Mouse (Mus musculus) E14TG2a.4 (cell line): Measurements from ENCODE around the gene Slc4a2.

Source experiments
- H3K27me3 ChIP-seq: 2 replicates; pipeline ENCODE4 v1.6.1; 2014; ENCODE audit warnings: low read length, control low read depth; ENCODE audit not compliant: insufficient read depth
- H3K36me3 ChIP-seq: 2 replicates; pipeline ENCODE4 v1.6.1; 2014; ENCODE audit warnings: low read length, control low read depth; ENCODE audit not compliant: insufficient read depth
- H3K4me1 ChIP-seq: replicated peaks from 2 replicates; pipeline ENCODE4 v1.6.1; 2014; ENCODE audit warnings: low read depth, low read length, control low read depth
- H3K4me3 ChIP-seq: replicated peaks from 2 replicates; pipeline ENCODE4 v1.5.1; 2014; ENCODE audit warnings: mild to moderate bottlenecking, low read length
- H3K9me3 ChIP-seq: 2 replicates; pipeline ENCODE4 v1.6.1; 2014; ENCODE audit warnings: low read length, control low read depth
- CTCF ChIP-seq: conservative IDR thresholded peaks from 2 replicates; pipeline ENCODE4 v1.5.1; 2014; ENCODE audit warnings: low read length
- NANOG ChIP-seq: IDR thresholded peaks from 2 replicates; pipeline ENCODE4 v1.6.1; 2014; ENCODE audit warnings: borderline replicate concordance, low read length, mixed read lengths
- POU5F1 ChIP-seq: IDR thresholded peaks from 2 replicates; pipeline ENCODE4 v1.6.1; 2014; ENCODE audit warnings: low read length, borderline replicate concordance

Gene Slc4a2

DNA sequence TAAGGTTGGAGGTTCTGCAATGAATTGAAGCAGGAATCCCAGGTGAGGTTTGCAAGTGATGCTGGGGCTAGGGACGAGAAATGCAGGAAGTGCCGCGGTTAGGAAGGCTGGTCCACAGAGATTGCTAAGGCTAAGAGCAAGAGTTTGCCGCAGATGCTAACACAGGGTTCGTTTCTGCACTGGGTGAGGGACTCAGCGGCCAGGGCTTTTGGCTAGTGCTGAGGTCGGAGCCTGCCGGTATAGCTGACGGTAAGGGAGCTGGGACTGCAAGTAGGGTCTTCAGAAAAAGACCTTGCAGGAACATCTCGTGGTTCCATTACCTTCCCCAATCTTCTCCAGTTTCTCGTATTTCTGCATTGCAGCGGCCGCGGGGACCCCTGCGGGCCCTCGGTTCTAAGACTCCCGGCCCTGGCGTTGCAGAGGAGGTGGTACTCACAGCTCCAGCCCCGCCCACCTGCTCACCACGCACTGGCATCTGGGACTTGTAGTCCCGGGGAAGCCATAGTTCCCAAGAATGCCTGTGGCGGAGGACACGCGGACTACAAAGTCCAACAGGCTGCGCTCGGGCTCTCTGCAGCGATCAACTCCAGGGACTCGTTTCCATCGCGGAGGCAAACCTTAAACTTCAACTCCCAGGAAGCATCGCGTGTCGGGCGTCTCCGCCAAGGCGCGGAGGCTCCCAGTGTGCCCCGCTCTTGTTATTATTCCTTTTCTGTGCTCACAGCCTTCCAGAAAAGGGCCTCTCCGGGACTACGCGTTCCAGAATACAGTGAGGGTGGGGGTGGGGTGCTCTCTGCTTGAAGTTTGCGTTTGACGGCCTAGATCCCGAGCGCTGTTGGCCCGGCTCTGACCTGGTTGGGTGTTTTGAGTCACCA, at the start of gene Slc4a2, which contains the start of gene Cdk5:
Slc4a2 (plus strand) TSS at position 709 of the 875 bp plus-strand sequence.
Cdk5 (minus strand) TSS at position 402 of the 875 bp plus-strand sequence.
- TF ChIP-seq NANOG = peak; percentile 58; the same call in 1 of the 2 replicates
- no peak for TF ChIP-seq CTCF
- TF ChIP-seq POU5F1 = no peak
- H3K36me3 ChIP-seq = peaks cover 37% of the 10 kb centered on the region
- H3K4me1 ChIP-seq = peaks cover 50% of the 10 kb centered on the region
- H3K27me3 ChIP-seq = peaks cover 33% of the 10 kb centered on the region
- peak within 1 kb of the TSS; percentile 81 for H3K4me3 ChIP-seq
- H3K9me3 ChIP-seq = peaks cover 7% of the 10 kb centered on the region

DNA sequence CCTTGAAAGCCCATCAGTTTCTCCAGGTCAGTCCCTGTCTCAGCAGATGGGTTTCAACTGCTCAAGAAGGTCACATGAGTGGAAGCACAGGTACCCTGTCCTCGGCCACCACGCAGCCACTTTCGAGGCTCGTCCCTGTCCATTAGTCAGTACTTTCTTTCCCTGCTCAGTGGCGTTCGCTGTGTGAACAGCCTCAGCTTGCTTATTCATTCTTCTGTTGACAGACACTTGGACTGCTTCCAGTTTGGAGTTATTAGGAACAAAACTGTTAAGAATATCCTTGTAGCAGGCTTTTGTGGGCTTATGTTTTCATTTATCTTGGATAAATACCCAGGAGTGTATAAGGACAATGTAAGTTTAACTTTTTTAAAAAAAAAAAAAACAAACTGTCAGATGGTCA, 49.4 kb upstream of the Slc4a2 start:
- Histone ChIP-seq H3K36me3 (peaks cover 17% of the 10 kb centered on the region; the same call in 1 of the 2 replicates), H3K4me1 (peaks cover 30% of the 10 kb centered on the region), H3K27me3 (no peaks in the 10 kb centered on the region), H3K9me3 (no peaks in the 10 kb centered on the region), H3K4me3 (no peak overlapping the region)
- TF ChIP-seq NANOG (no peak), CTCF (no peak), POU5F1 (no peak)

DNA sequence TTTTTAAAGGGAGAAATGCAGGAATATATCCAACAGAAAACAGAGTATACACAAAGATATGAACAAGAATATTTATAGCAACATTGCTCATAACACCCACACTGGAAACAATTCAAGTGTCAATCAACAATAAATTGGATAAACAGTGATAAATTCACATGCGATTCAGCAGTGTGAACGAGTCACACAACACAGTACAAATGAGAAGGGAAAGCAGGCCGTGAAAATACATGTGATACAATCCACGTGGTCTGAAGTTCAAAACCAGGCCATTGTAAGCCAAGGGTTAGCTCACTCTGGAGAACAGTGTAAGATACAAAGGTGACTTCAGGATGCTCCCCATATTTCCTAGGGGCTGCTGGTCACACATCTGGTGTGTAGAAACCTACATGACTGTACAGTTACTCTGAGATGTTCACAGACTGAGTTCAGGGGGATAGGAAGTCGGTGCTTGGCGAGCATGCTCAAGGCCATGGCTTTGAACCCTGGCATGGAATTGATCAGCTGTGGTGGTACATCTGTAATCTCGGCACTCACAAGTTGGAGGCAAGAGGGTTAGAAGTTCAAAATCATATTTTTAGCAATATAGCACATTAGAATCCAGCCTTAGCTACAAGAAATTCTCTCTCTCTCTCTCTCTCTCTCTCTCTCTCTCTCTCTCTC, 48.8 kb upstream of the Slc4a2 start:
- H3K27me3 ChIP-seq = no peaks in the 10 kb centered on the region
- H3K9me3 ChIP-seq = no peaks in the 10 kb centered on the region
- no peak overlapping the region for H3K4me3 ChIP-seq
- H3K4me1 ChIP-seq = peaks cover 32% of the 10 kb centered on the region
- TF ChIP-seq CTCF (no peak), NANOG (no peak), POU5F1 (no peak)
- H3K36me3 ChIP-seq = peaks cover 17% of the 10 kb centered on the region; the same call in 1 of the 2 replicates

DNA sequence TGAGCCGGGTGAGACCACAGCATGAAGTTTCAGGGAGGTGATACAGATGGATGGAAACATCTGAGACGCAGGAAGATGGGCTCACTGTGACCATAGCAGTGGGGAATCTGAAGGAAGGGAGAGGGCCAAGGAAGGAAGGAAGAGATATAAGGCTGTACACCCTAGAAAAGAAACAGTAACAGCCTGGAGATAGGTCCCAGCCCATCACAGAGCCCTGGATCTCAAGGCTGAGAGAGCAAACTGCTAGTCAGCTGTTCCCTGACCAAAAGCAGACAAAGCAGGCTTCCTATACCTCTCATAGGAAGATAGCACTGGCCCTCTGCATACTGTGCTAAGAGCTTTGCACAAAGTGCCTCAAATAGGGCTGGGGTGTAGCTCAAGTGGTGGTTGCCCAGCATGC, 44.9 kb upstream of the Slc4a2 start:
- Histone ChIP-seq H3K36me3 (no peaks in the 10 kb centered on the region), H3K4me3 (no peak overlapping the region)
- TF ChIP-seq CTCF (no peak), NANOG (no peak), POU5F1 (no peak)

DNA sequence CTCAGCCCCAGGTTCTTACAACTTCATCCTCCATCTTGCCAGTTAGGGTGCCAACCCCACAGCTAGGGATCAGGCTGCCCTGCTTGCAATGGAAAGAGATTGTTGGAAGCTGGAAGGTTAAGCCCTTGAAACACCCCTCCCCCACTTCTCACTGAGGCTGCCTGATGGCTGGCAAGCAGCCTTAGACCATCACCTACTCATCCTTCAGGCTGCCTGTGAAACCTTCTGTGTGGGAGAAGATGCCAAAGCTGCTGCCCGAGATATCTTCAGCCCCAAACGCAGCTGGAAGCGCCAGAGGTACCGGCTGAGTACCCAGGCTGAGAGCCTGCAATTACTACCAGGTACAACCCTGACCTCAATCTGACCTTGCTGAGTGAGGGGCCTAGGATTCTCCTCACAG, 44.1 kb upstream of the Slc4a2 start:
- H3K27me3 ChIP-seq = no peaks in the 10 kb centered on the region; the same call in 1 of the 2 replicates
- no peak for TF ChIP-seq CTCF
- no peak for TF ChIP-seq POU5F1
- TF ChIP-seq NANOG = no peak

More for the DNA sequence above, 44.9 kb upstream of the Slc4a2 start:
- no peaks in the 10 kb centered on the region; the same call in 1 of the 2 replicates for H3K27me3 ChIP-seq
- H3K9me3 ChIP-seq = no peaks in the 10 kb centered on the region
- peaks cover 59% of the 10 kb centered on the region for H3K4me1 ChIP-seq

DNA sequence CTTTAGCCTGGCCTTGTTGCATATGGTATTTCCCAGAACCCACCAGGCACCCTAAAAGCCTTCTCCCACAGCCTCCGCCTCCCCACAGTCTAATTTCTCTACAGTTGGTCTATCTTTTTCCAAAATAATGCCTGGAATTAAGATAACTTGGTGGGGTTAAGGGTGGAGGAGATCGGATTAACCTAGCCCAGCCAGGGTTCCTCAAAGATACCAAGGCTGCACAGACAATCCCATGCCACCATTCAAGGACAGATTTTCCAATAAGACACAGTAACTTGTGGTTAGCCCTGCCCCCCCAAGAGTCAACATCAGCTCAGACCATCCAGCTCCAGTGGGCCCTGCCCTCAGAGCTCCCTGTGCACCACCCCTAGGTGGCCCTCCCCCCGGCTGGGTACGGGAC, 43.1 kb upstream of the Slc4a2 start:
- Histone ChIP-seq H3K27me3 (peaks cover 3% of the 10 kb centered on the region; the same call in 1 of the 2 replicates), H3K4me3 (no peak overlapping the region; the same call in 1 of the 2 replicates)
- TF ChIP-seq NANOG = no peak
- TF ChIP-seq POU5F1 = no peak
- no peak for TF ChIP-seq CTCF

More for the DNA sequence above, 44.1 kb upstream of the Slc4a2 start:
- Histone ChIP-seq H3K4me3 (no peak overlapping the region), H3K9me3 (no peaks in the 10 kb centered on the region), H3K36me3 (no peaks in the 10 kb centered on the region), H3K4me1 (peaks cover 67% of the 10 kb centered on the region)

DNA sequence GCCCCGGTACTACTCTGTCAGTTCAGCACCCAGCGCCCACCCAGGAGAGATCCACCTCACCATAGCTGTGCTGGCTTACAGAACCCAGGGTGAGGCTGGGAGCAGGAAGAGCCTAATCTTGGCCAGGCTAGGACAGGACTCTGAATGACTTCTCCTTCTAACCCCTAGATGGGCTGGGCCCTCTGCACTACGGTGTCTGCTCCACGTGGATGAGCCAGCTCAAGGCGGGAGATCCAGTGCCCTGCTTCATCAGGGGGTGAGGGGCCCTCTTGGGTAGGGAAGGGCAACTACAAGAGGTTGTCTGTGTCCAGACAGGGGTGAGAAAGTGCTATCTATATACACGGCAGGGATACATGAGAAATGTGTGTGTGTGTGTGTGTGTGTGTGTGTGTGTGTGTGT, 42.2 kb upstream of the Slc4a2 start:
- Histone ChIP-seq H3K27me3 (peaks cover 12% of the 10 kb centered on the region), H3K4me1 (peaks cover 73% of the 10 kb centered on the region), H3K4me3 (no peak overlapping the region), H3K9me3 (no peaks in the 10 kb centered on the region), H3K36me3 (peaks cover 18% of the 10 kb centered on the region)
- TF ChIP-seq POU5F1 (no peak), CTCF (no peak), NANOG (no peak)

More for the DNA sequence above, 43.1 kb upstream of the Slc4a2 start:
- peaks cover 74% of the 10 kb centered on the region for H3K4me1 ChIP-seq
- no peaks in the 10 kb centered on the region for H3K9me3 ChIP-seq
- peaks cover 10% of the 10 kb centered on the region for H3K36me3 ChIP-seq

DNA sequence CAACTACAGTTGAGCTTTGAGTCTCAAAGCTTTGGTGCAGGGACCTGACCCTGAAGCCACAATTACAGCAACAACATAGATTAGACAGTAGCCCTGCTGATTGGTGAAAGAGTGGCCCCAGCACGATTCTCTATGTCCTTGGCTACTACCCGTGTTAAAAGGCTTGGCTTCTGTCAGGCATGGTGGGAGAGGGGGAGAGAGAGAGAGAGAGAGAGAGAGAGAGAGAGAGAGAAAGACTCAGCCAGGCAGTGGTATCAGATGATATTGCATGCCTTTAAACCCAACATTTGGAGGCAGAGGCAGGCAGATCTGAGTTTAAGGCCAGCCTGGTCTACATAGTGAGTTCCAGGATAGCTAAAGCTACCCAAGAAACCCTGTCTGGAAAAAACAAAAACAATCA, 41.6 kb upstream of the Slc4a2 start:
- TF ChIP-seq NANOG (no peak), POU5F1 (no peak), CTCF (no peak)
- Histone ChIP-seq H3K36me3 (peaks cover 18% of the 10 kb centered on the region), H3K9me3 (no peaks in the 10 kb centered on the region), H3K4me1 (peaks cover 78% of the 10 kb centered on the region), H3K27me3 (peaks cover 17% of the 10 kb centered on the region), H3K4me3 (no peak overlapping the region)
